Mouse (Mus musculus) bone marrow, adult 2 months (tissue): ENCODE measurements around the gene Commd7.

Experiments used
- CTCF ChIP-seq: fragments of 200-500 bp; IDR thresholded peaks from 2 replicates; pipeline ENCODE4 v1.5.1; 2011; ENCODE audit warnings: low read length, control low read depth; ENCODE audit not compliant: control insufficient read depth, insufficient read depth
- POLR2A ChIP-seq: fragments of 200-500 bp; IDR thresholded peaks from 2 replicates; pipeline ENCODE4 v1.6.1; 2011; ENCODE audit warnings: low read depth, mild to moderate bottlenecking, control low read depth, low read length, borderline replicate concordance; ENCODE audit not compliant: control insufficient read depth

DNA sequence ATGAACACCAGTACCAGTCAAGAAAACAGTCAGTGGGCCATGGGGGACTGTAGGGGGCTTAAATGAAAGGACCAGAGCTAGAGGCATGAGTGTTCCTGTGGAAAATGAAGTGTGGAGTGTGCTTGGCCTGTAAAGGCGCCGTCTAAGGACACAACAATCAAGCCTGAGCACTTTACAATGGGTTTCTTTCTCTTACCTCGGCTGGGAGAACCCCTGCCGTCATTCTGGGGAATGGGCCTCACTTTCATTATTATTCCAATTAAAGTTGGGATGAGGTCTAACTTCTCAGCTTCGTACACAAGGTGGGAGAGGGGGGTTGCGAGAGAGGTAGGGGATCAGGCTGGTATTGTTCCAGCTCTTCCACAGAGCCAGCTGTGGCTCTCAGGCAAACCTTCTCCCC, 10.4 kb upstream of the Commd7 start:
- TF ChIP-seq POLR2A (no peak), CTCF (no peak)
